In genomic region chr2:146347942-146348341, GRCm38 (mm10) we compare ENCODE assay signal across 10 mouse cellular contexts.
DNase-seq lines count a peak whose midpoint lies in the region.
"Had no signal": no experiment of that assay in that cellular context is flagged by ENCODE, and none has a peak within 500 bp of the region (broad histone marks: within the 10 kb centered on the region; RNA-seq: fewer than 3 reads in every experiment).

No protein-coding gene starts in this region.

- DNase-seq in thymus, postnatal 0 days (ENCODE audit: low spot score): peak; percentile 12
- no peak for DNase-seq in thymus, postnatal 10 days (ENCODE audit: low spot score in 2 of 2)
- DNase-seq in frontal cortex, postnatal 36 days (ENCODE audit: low spot score in 2 of 2): peak; percentile 24 to 55
- DNase-seq in left cerebral cortex, adult 9 months (ENCODE audit: low spot score in 2 of 2): peak; percentile 55 to 56
- DNase-seq in telencephalon, adult 2 months (ENCODE audit: low read depth, low spot score): peak; percentile 68
- DNase-seq in adrenal gland, postnatal 25 days: no peak
- DNase-seq in cerebellum, postnatal 4 days (ENCODE audit: low spot score in 2 of 2): no peak
- no peak for DNase-seq in testis, postnatal 10 days (ENCODE audit: low spot score)
- DNase-seq: kidney, adult 9 months; lung, postnatal 10 days had no signal

Comparison
In these comparisons a context has a peak if more than half of its experiments do, and no peak if none do; other contexts are left out.
1. DNase-seq: peak in thymus, postnatal 0 days (single experiment), frontal cortex, postnatal 36 days (2 of 2), left cerebral cortex, adult 9 months (2 of 2) and telencephalon, adult 2 months (single experiment); none in thymus, postnatal 10 days (0 of 2), adrenal gland, postnatal 25 days (single experiment), cerebellum, postnatal 4 days (0 of 2) and testis, postnatal 10 days (single experiment).